Mouse (Mus musculus): ENCODE data around the gene Lsm11. TPM values are rescaled to one million over a fixed set of nuclear protein-coding genes. Genes with fewer than 3 reads are reported as not detected.

Lsm11 gene
- total and polyA plus RNA-seq, 3 experiments, result 8.9 to 13.1 (median 11.0) TPM

DNA sequence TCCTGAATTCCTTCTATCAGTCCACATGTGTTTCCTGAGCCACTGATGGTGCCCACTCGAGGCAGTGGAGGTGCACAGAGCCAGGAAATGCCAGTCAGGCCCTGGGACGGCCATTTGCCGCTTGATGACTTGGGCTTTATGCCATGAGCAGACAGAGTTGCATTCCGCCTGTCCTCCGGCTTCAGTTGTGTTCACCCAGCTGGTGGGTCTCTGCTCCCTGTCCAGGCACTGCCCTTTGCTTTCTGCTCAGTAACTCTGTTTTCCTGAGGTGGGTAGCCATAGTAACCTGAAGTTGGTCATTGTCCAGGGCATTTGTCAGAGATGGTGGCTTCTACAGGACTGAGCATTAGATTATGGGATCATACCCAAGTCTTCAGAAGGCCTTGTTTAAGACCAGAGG is 37.4 kb downstream of the Lsm11 start:
- no peak for TF ChIP-seq JUND (conservative IDR thresholded peaks at IDR 0.05; ENCODE audit: low read depth, low read length)
- no peak for TF ChIP-seq CHD1 (IDR thresholded peaks at IDR 0.05; ENCODE audit: low read depth, low read length)
- no peak for TF ChIP-seq BHLHE40 (IDR thresholded peaks at IDR 0.05; ENCODE audit: low read depth, low read length)
- no peak for TF ChIP-seq RCOR1 (conservative IDR thresholded peaks at IDR 0.05; ENCODE audit: low read depth, low read length)
- TF ChIP-seq KAT2A (IDR thresholded peaks at IDR 0.05; ENCODE audit: insufficient replicate concordance, low read length), result no peak
- no peak for TF ChIP-seq TBP (conservative IDR thresholded peaks at IDR 0.05; ENCODE audit: low read depth, low read length)
- TF ChIP-seq UBTF (IDR thresholded peaks at IDR 0.05; ENCODE audit: low read depth, low read length), result no peak
- no peak for TF ChIP-seq CTCF (conservative IDR thresholded peaks at IDR 0.05 in 1 of 2, IDR thresholded peaks at IDR 0.05 in 1 of 2; ENCODE audit: low read depth in 2 of 2, low read length in 2 of 2)
- no peak for TF ChIP-seq JUN (IDR thresholded peaks at IDR 0.05; ENCODE audit: insufficient read depth, low read depth, low read length)
- no peak for TF ChIP-seq SMC3 (IDR thresholded peaks at IDR 0.05; ENCODE audit: low read depth, low read length)
- no peak for TF ChIP-seq POLR2A (IDR thresholded peaks at IDR 0.05; ENCODE audit: low read depth, low read length)
- no peak for TF ChIP-seq EP300 (IDR thresholded peaks at IDR 0.05; ENCODE audit: low read length)
- no peak for TF ChIP-seq NELFE (IDR thresholded peaks at IDR 0.05; ENCODE audit: low read depth, low read length)
- dilution Hi-C loops (cut with MboI; ENCODE audit: extremely low pct_ligation_motif_present, extremely low pct_unique_long_range_greater_than_20kb, low sequenced_read_pairs), result no loop called here

GRCm38 (mm10) chr11:45906109-45906786 is 38.5 kb downstream of the Lsm11 start:
- no peaks in the 10 kb centered on the region for H3K27me3 ChIP-seq (replicated peaks)
- no peak overlapping the region for H3K9ac ChIP-seq (ENCODE audit: insufficient read depth, low read depth)
- H3K4me2 ChIP-seq (ENCODE audit: insufficient read depth, low read depth, poor library complexity, severe bottlenecking), result no peak overlapping the region
- DNase-seq (ENCODE audit: extremely low read depth), result no peak
- H3K4me3 ChIP-seq (replicated peaks in 1 of 3; ENCODE audit: low read depth in 2 of 3, low read length in 2 of 3, poor library complexity in 1 of 3), result no peak overlapping the region
- dilution Hi-C loops (cut with MboI; ENCODE audit: extremely low pct_ligation_motif_present, extremely low pct_unique_long_range_greater_than_20kb, low sequenced_read_pairs) (no loop called here), in situ Hi-C loops (cut with MboI; ENCODE audit: low pct_ligation_motif_present, low pct_unique_long_range_greater_than_20kb, low sequenced_read_pairs) (no loop called here)
- no peaks in the 10 kb centered on the region for H3K79me2 ChIP-seq (replicated peaks; ENCODE audit: control insufficient read depth, extremely low read depth, insufficient read depth, poor library complexity, severe bottlenecking)
- H3K27ac ChIP-seq (ENCODE audit: insufficient read depth, low read depth), result no peak overlapping the region
- peaks cover 61 to 80% of the 10 kb centered on the region in 2 experiments for H3K36me3 ChIP-seq (replicated peaks in 1 of 2; ENCODE audit: control insufficient read depth in 1 of 2, insufficient read depth in 1 of 2, low read length in 1 of 2)
- H3K9me3 ChIP-seq (replicated peaks; ENCODE audit: low read length), result no peaks in the 10 kb centered on the region
- TF ChIP-seq TCF12 (IDR thresholded peaks at IDR 0.05; ENCODE audit: low read depth, low read length) (no peak), USF2 (conservative IDR thresholded peaks at IDR 0.05; ENCODE audit: low read depth, low read length) (no peak), MXI1 (IDR thresholded peaks at IDR 0.05; ENCODE audit: low read depth, low read length) (no peak), MAX (IDR thresholded peaks at IDR 0.05; ENCODE audit: low read length) (no peak), MYC (IDR thresholded peaks at IDR 0.05; ENCODE audit: low read depth, low read length) (no peak), RAD21 (IDR thresholded peaks at IDR 0.05; ENCODE audit: low read depth, low read length) (no peak), MAFK (IDR thresholded peaks at IDR 0.05; ENCODE audit: insufficient replicate concordance, low read length) (no peak), BHLHE40 (IDR thresholded peaks at IDR 0.05; ENCODE audit: low read depth, low read length) (no peak), CTCF (conservative IDR thresholded peaks at IDR 0.05 in 1 of 2, IDR thresholded peaks at IDR 0.05 in 1 of 2; ENCODE audit: low read depth in 2 of 2, low read length in 2 of 2) (no peak), E2F4 (IDR thresholded peaks at IDR 0.05; ENCODE audit: insufficient replicate concordance, low read depth, low read length) (no peak), POLR2AphosphoS2 (IDR thresholded peaks at IDR 0.05; ENCODE audit: low read depth, low read length) (no peak), TBP (conservative IDR thresholded peaks at IDR 0.05; ENCODE audit: low read depth, low read length) (no peak), SMC3 (IDR thresholded peaks at IDR 0.05; ENCODE audit: low read depth, low read length) (no peak), ETS1 (conservative IDR thresholded peaks at IDR 0.05; ENCODE audit: low read depth, low read length) (no peak), ZC3H11A (IDR thresholded peaks at IDR 0.05; ENCODE audit: low read depth, low read length) (no peak), JUN (IDR thresholded peaks at IDR 0.05; ENCODE audit: insufficient read depth, low read depth, low read length) (no peak), RCOR1 (conservative IDR thresholded peaks at IDR 0.05; ENCODE audit: low read depth, low read length) (no peak), MEF2A (IDR thresholded peaks at IDR 0.05; ENCODE audit: borderline replicate concordance, low read depth, low read length) (no peak), ELF1 (IDR thresholded peaks at IDR 0.05; ENCODE audit: low read depth, low read length) (no peak)
- 0 out of 4 replicates have a peak, but pooled peaks cover 0 to under 1% of the 10 kb centered on the region in 2 experiments for H3K4me1 ChIP-seq (ENCODE audit: control insufficient read depth in 1 of 2, insufficient read depth in 2 of 2)

More for the DNA sequence above, 37.4 kb downstream of the Lsm11 start:
- no peaks in the 10 kb centered on the region for H3K27me3 ChIP-seq (replicated peaks)
- no peak overlapping the region for H3K4me2 ChIP-seq (ENCODE audit: insufficient read depth, low read depth, poor library complexity, severe bottlenecking)
- no peak overlapping the region for H3K4me3 ChIP-seq (replicated peaks in 1 of 3; ENCODE audit: low read depth in 2 of 3, low read length in 2 of 3, poor library complexity in 1 of 3)
- no peak overlapping the region for H3K9ac ChIP-seq (ENCODE audit: insufficient read depth, low read depth)
- H3K36me3 ChIP-seq (replicated peaks in 1 of 2; ENCODE audit: control insufficient read depth in 1 of 2, insufficient read depth in 1 of 2, low read length in 1 of 2), result peaks cover 64 to 84% of the 10 kb centered on the region in 2 experiments
- in situ Hi-C loops (cut with MboI; ENCODE audit: low pct_ligation_motif_present, low pct_unique_long_range_greater_than_20kb, low sequenced_read_pairs), result no loop called here
- no peaks in the 10 kb centered on the region for H3K4me1 ChIP-seq (ENCODE audit: control insufficient read depth in 1 of 2, insufficient read depth in 2 of 2)
- no peak for DNase-seq (ENCODE audit: extremely low read depth)
- no peaks in the 10 kb centered on the region for H3K9me3 ChIP-seq (replicated peaks; ENCODE audit: low read length)
- H3K79me2 ChIP-seq (replicated peaks; ENCODE audit: control insufficient read depth, extremely low read depth, insufficient read depth, poor library complexity, severe bottlenecking), result no peaks in the 10 kb centered on the region
- no peak overlapping the region for H3K27ac ChIP-seq (ENCODE audit: insufficient read depth, low read depth)

All from CH12.LX (cell line).